Comparison of ENCODE assay signal across 8 mouse cellular contexts in genomic region chr8:72722769-72723650, GRCm38 (mm10). TPM values are rescaled to one million over a fixed set of nuclear protein-coding genes. Genes with fewer than 3 reads are reported as not detected.
DNase-seq lines count a peak whose midpoint lies in the region; ATAC-seq lines count a peak whose summit lies in the region.

Gene Sin3b (plus strand): TSS chr8:72723285.

- H3K4me2 ChIP-seq in heart, embryonic 13.5 days, result peak within 1 kb of the TSS; percentile 98
- H3K4me2 ChIP-seq in liver, embryonic 12.5 days, result peak within 1 kb of the TSS; percentile 93
- peak within 1 kb of the TSS; percentile 82 for H3K4me2 ChIP-seq in stomach, embryonic 15.5 days

- peak within 1 kb of the TSS; percentile 98 for H3K4me3 ChIP-seq in brown adipose tissue, adult 24 weeks (ENCODE audit: insufficient read depth, low read depth, low read length)
- peak within 1 kb of the TSS; percentile 84 for H3K4me3 ChIP-seq in heart, embryonic 13.5 days
- peak within 1 kb of the TSS; percentile 96 for H3K4me3 ChIP-seq in liver, embryonic 12.5 days
- H3K4me3 ChIP-seq in stomach, embryonic 15.5 days (replicated peaks), result peak within 1 kb of the TSS; percentile 99

- WGBS in heart, embryonic 13.5 days, result 13% methylated on average over 55 of the region's 56 CpGs
- 14% methylated on average over 56 of the region's 56 CpGs for WGBS in liver, embryonic 12.5 days (ENCODE audit: insufficient replicate concordance)
- WGBS in stomach, embryonic 15.5 days, result 14% methylated on average over 54 of the region's 56 CpGs

- ATAC-seq in heart, embryonic 13.5 days (ENCODE audit: extremely low read depth, insufficient number of reproducible peaks, low FRiP score, low TSS enrichment), result peak; percentile 87
- ATAC-seq in liver, embryonic 12.5 days, result peak; percentile 96
- ATAC-seq in stomach, embryonic 15.5 days (ENCODE audit: insufficient read depth, low FRiP score, low read depth), result peak; percentile 97

- no peaks in the 10 kb centered on the region for H3K9me3 ChIP-seq in heart, embryonic 13.5 days
- H3K9me3 ChIP-seq in liver, embryonic 12.5 days (replicated peaks), result no peaks in the 10 kb centered on the region
- no peaks in the 10 kb centered on the region for H3K9me3 ChIP-seq in stomach, embryonic 15.5 days

- H3K9ac ChIP-seq in heart, embryonic 13.5 days, result peak within 1 kb of the TSS; percentile 97
- H3K9ac ChIP-seq in liver, embryonic 12.5 days, result peak within 1 kb of the TSS; percentile 90
- H3K9ac ChIP-seq in stomach, embryonic 15.5 days, result peak within 1 kb of the TSS; percentile 97

- no peaks in the 10 kb centered on the region for H3K27me3 ChIP-seq in heart, embryonic 13.5 days (replicated peaks)
- no peaks in the 10 kb centered on the region for H3K27me3 ChIP-seq in liver, embryonic 12.5 days (replicated peaks)
- H3K27me3 ChIP-seq in stomach, embryonic 15.5 days (replicated peaks), result no peaks in the 10 kb centered on the region

- peaks cover 5% of the 10 kb centered on the region for H3K4me1 ChIP-seq in brown adipose tissue, adult 24 weeks (ENCODE audit: control insufficient read depth, insufficient read depth, insufficient read length, low read length)
- H3K4me1 ChIP-seq in heart, embryonic 13.5 days, result peaks cover 16% of the 10 kb centered on the region
- peaks cover 16% of the 10 kb centered on the region for H3K4me1 ChIP-seq in liver, embryonic 12.5 days
- H3K4me1 ChIP-seq in stomach, embryonic 15.5 days, result peaks cover 7% of the 10 kb centered on the region

- H3K27ac ChIP-seq in brown adipose tissue, adult 24 weeks (replicated peaks; ENCODE audit: low read depth, low read length), result peak within 1 kb of the TSS; percentile 60; the same call in 1 of the 2 replicates
- peak within 1 kb of the TSS; percentile 49; the same call in 1 of the 2 replicates for H3K27ac ChIP-seq in heart, embryonic 13.5 days (replicated peaks)
- H3K27ac ChIP-seq in liver, embryonic 12.5 days, result peak within 1 kb of the TSS; percentile 57; the same call in 1 of the 2 replicates
- no peak within 1 kb of the TSS for H3K27ac ChIP-seq in stomach, embryonic 15.5 days

- DNase-seq in CD4-positive helper T cell, adult 2 months (ENCODE audit: low read depth, low spot score), result peak; percentile 92
- peak; percentile 16 for DNase-seq in fat pad, adult 2 months (ENCODE audit: extremely low read depth, low read depth, low spot score)
- DNase-seq in kidney, postnatal 10 days, result peak; percentile 97
- peak; percentile 95 to 96 for DNase-seq in natural killer cell, adult 2 months (ENCODE audit: low spot score in 2 of 2)

- peaks cover 37% of the 10 kb centered on the region for H3K36me3 ChIP-seq in heart, embryonic 13.5 days
- peaks cover 32% of the 10 kb centered on the region for H3K36me3 ChIP-seq in liver, embryonic 12.5 days
- peaks cover 22% of the 10 kb centered on the region for H3K36me3 ChIP-seq in stomach, embryonic 15.5 days

RNA-seq across cellular contexts. Expression of gene Sin3b, which starts in this region (rescaled TPM):
- polyA plus RNA-seq in brown adipose tissue, adult 24 weeks (2012; ENCODE audit: insufficient read depth, insufficient read length, missing spikeins), result 71.7 and 88.8 TPM in 2 replicates
- polyA plus RNA-seq in heart, embryonic 13.5 days (2015; fragmentation: Nextera tagmentation; extraction: Ambion mirVana), result 161 and 173 TPM in 2 replicates
- polyA plus RNA-seq in liver, embryonic 12.5 days (2016; fragmentation: Nextera tagmentation; extraction: Ambion mirVana), result 73.0 and 80.0 TPM in 2 replicates
- 143 and 148 TPM in 2 replicates for polyA plus RNA-seq in stomach, embryonic 15.5 days (2015; fragmentation: Nextera tagmentation; extraction: Ambion mirVana)

Comparison
In these comparisons a context has a peak if more than half of its experiments do, and no peak if none do; other contexts are left out.
1. DNase-seq: peak in every context shown above with its lines; median percentile 97 in kidney, postnatal 10 days; 96 in natural killer cell, adult 2 months; 92 in CD4-positive helper T cell, adult 2 months; 16 in fat pad, adult 2 months.